Mouse (Mus musculus): ENCODE data around the gene Ifi35. TPM values are rescaled to one million over a fixed set of nuclear protein-coding genes. Genes with fewer than 3 reads are reported as not detected.
"Not testable (repeated sequence)": the region's sequence is repeated elsewhere in the genome, so short reads cannot be mapped to it uniquely, and the experiment has no call there.

Gene Ifi35
- total and polyA plus RNA-seq, 2 experiments from 2014 or later, result 23.9 to 26.3 TPM

- Histone ChIP-seq H3K4me1 (ENCODE audit: control insufficient read depth, insufficient read depth) (0 out of 2 replicates have a peak, but pooled peaks cover 6% of the 10 kb centered on the region), H3K27me3 (ENCODE audit: control insufficient read depth, insufficient read depth, low read length) (no peaks in the 10 kb centered on the region), H3K4me2 (ENCODE audit: low read depth, low read length) (no peak overlapping the region), H3K27ac (ENCODE audit: low read depth) (no peak overlapping the region), H3K36me3 (replicated peaks; ENCODE audit: control insufficient read depth, insufficient read depth, low read length) (no peaks in the 10 kb centered on the region), H3K9ac (replicated peaks; ENCODE audit: low read depth, low read length) (no peak overlapping the region), H3K9me3 (replicated peaks; ENCODE audit: control insufficient read depth, low read length) (no peaks in the 10 kb centered on the region), H3K4me3 (ENCODE audit: low read depth, low read length) (no peak overlapping the region)
- no peak for DNase-seq (ENCODE audit: low spot score)
- 52% methylated on average over 3 of the region's 3 CpGs for WGBS
- TF ChIP-seq CTCF (IDR thresholded peaks at IDR 0.05; ENCODE audit: low read depth), result no peak
- no peak for TF ChIP-seq EP300 (IDR thresholded peaks at IDR 0.05; ENCODE audit: low read depth)
- ATAC-seq (ENCODE audit: insufficient read depth, low read depth), result no peak
Measured at GRCm38 (mm10) chr11:101471926-101472325, 23.7 kb downstream of the Ifi35 start.

GRCm38 (mm10) chr11:101472336-101472735, 24.1 kb downstream of the Ifi35 start:
- no peak for TF ChIP-seq CTCF (IDR thresholded peaks at IDR 0.05; ENCODE audit: low read depth)
- TF ChIP-seq EP300 (IDR thresholded peaks at IDR 0.05; ENCODE audit: low read depth), result no peak
- 54% methylated on average over 7 of the region's 7 CpGs for WGBS
- Histone ChIP-seq H3K4me3 (ENCODE audit: low read depth, low read length) (no peak overlapping the region), H3K9me3 (replicated peaks; ENCODE audit: control insufficient read depth, low read length) (no peaks in the 10 kb centered on the region), H3K27ac (ENCODE audit: low read depth) (no peak overlapping the region), H3K36me3 (replicated peaks; ENCODE audit: control insufficient read depth, insufficient read depth, low read length) (no peaks in the 10 kb centered on the region), H3K9ac (replicated peaks; ENCODE audit: low read depth, low read length) (no peak overlapping the region), H3K4me1 (ENCODE audit: control insufficient read depth, insufficient read depth) (0 out of 2 replicates have a peak, but pooled peaks cover 4% of the 10 kb centered on the region), H3K4me2 (ENCODE audit: low read depth, low read length) (no peak overlapping the region), H3K27me3 (ENCODE audit: control insufficient read depth, insufficient read depth, low read length) (no peaks in the 10 kb centered on the region)
- ATAC-seq (ENCODE audit: insufficient read depth, low read depth), result no peak
- no peak for DNase-seq (ENCODE audit: low spot score)

DNA sequence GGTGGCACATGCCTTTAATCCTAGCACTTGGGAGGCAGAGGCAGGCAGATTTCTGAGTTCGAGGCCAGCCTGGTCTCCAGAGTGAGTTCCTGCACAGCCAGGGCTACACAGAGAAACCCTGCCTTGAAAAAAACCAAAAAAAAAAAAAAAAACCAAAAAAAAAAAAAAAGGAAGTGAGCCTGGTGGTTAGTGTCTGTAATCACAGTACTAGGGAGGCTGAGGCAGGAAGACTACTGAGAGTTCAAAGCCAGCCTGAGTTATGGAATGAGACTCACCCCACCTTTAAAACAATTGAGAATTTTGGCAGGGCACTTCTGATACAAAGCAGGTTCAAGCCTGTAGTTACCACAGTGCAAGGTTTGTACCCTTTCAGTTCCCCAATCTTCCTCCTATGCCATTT, 25.5 kb downstream of the Ifi35 start:
- H3K4me3 ChIP-seq (ENCODE audit: low read depth, low read length); H3K4me1 ChIP-seq (ENCODE audit: control insufficient read depth, insufficient read depth); DNase-seq (ENCODE audit: low spot score); H3K27ac ChIP-seq (ENCODE audit: low read depth); ATAC-seq (ENCODE audit: insufficient read depth, low read depth); H3K27me3 ChIP-seq (ENCODE audit: control insufficient read depth, insufficient read depth, low read length); H3K4me2 ChIP-seq (ENCODE audit: low read depth, low read length); H3K9ac ChIP-seq (replicated peaks; ENCODE audit: low read depth, low read length); H3K36me3 ChIP-seq (replicated peaks; ENCODE audit: control insufficient read depth, insufficient read depth, low read length); H3K9me3 ChIP-seq (replicated peaks; ENCODE audit: control insufficient read depth, low read length): not testable (repeated sequence)
- WGBS, result 62% methylated on average over 1 of the region's 1 CpGs

- TF ChIP-seq EP300 (IDR thresholded peaks at IDR 0.05; ENCODE audit: low read depth) (no peak), CTCF (IDR thresholded peaks at IDR 0.05; ENCODE audit: low read depth) (no peak)
Measured at GRCm38 (mm10) chr11:101474298-101474697, 26.1 kb downstream of the Ifi35 start.

DNA sequence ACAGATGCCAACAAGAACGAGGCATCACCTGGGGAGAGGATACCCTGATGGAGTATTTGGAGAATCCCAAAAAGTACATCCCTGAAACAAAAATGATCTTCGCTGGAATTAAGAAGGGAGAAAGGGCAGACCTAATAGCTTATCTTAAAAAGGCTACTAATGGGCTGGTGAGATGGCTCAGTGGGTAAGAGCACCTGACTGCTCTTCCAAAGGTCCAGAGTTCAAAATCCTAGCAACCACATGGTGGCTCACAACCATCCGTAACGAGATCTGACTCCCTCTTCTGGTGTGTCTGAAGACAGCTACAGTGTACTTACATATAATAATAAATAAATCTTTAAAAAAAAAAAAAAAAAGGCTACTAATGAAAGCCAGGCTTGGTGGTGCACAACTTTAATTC, 28.2 kb downstream of the Ifi35 start:
- 79% methylated on average over 4 of the region's 4 CpGs for WGBS

More at GRCm38 (mm10) chr11:101474298-101474697, 26.1 kb downstream of the Ifi35 start:
- Histone ChIP-seq H3K4me2 (ENCODE audit: low read depth, low read length) (no peak overlapping the region), H3K27ac (ENCODE audit: low read depth) (no peak overlapping the region), H3K4me1 (ENCODE audit: control insufficient read depth, insufficient read depth) (no peaks in the 10 kb centered on the region), H3K36me3 (replicated peaks; ENCODE audit: control insufficient read depth, insufficient read depth, low read length) (no peaks in the 10 kb centered on the region), H3K9ac (replicated peaks; ENCODE audit: low read depth, low read length) (no peak overlapping the region), H3K27me3 (ENCODE audit: control insufficient read depth, insufficient read depth, low read length) (no peaks in the 10 kb centered on the region), H3K9me3 (replicated peaks; ENCODE audit: control insufficient read depth, low read length) (no peaks in the 10 kb centered on the region), H3K4me3 (ENCODE audit: low read depth, low read length) (no peak overlapping the region)
- ATAC-seq (ENCODE audit: insufficient read depth, low read depth), result no peak
- no peak for DNase-seq (ENCODE audit: low spot score)
- WGBS, result 58% methylated on average over 5 of the region's 5 CpGs

DNA sequence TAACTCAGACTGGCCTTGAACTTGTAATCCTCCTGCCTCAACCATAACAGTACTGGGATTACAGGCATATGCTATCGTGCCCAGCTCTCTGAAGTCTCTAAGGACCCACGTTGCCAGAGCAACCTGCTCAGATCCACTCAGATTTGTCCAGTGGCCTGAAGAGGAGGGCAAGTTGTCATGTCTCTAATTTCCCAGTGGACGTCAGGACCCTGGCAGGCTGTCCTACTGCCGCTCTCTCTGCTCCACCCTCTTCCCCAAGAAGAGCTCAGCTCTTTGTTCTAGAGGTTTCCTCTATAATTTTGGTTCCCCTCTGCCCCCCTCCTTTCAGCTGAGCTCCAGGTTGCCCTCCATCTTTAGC, 29.0 kb downstream of the Ifi35 start:
- no peak overlapping the region for H3K27ac ChIP-seq (ENCODE audit: low read depth)
- no peaks in the 10 kb centered on the region for H3K36me3 ChIP-seq (replicated peaks; ENCODE audit: control insufficient read depth, insufficient read depth, low read length)
- DNase-seq (ENCODE audit: low spot score) (no peak), ATAC-seq (ENCODE audit: insufficient read depth, low read depth) (no peak)
- TF ChIP-seq EP300 (IDR thresholded peaks at IDR 0.05; ENCODE audit: low read depth) (no peak), CTCF (IDR thresholded peaks at IDR 0.05; ENCODE audit: low read depth) (no peak)
- H3K4me2 ChIP-seq (ENCODE audit: low read depth, low read length), result no peak overlapping the region
- no peak overlapping the region for H3K9ac ChIP-seq (replicated peaks; ENCODE audit: low read depth, low read length)
- no peaks in the 10 kb centered on the region for H3K27me3 ChIP-seq (ENCODE audit: control insufficient read depth, insufficient read depth, low read length)
- H3K4me1 ChIP-seq (ENCODE audit: control insufficient read depth, insufficient read depth), result peaks cover 5% of the 10 kb centered on the region; the same call in 1 of the 2 replicates
- H3K4me3 ChIP-seq (ENCODE audit: low read depth, low read length), result no peak overlapping the region
- WGBS, result 54% methylated on average over 4 of the region's 4 CpGs
- no peaks in the 10 kb centered on the region for H3K9me3 ChIP-seq (replicated peaks; ENCODE audit: control insufficient read depth, low read length)

More for the DNA sequence above, 28.2 kb downstream of the Ifi35 start:
- DNase-seq (ENCODE audit: low spot score); H3K4me1 ChIP-seq (ENCODE audit: control insufficient read depth, insufficient read depth); H3K27me3 ChIP-seq (ENCODE audit: control insufficient read depth, insufficient read depth, low read length); H3K27ac ChIP-seq (ENCODE audit: low read depth); H3K4me3 ChIP-seq (ENCODE audit: low read depth, low read length); H3K4me2 ChIP-seq (ENCODE audit: low read depth, low read length); ATAC-seq (ENCODE audit: insufficient read depth, low read depth); H3K36me3 ChIP-seq (replicated peaks; ENCODE audit: control insufficient read depth, insufficient read depth, low read length); H3K9me3 ChIP-seq (replicated peaks; ENCODE audit: control insufficient read depth, low read length); H3K9ac ChIP-seq (replicated peaks; ENCODE audit: low read depth, low read length): not testable (repeated sequence)
